Comparison of ENCODE assay signal across 13 mouse cellular contexts in the genomic region with DNA sequence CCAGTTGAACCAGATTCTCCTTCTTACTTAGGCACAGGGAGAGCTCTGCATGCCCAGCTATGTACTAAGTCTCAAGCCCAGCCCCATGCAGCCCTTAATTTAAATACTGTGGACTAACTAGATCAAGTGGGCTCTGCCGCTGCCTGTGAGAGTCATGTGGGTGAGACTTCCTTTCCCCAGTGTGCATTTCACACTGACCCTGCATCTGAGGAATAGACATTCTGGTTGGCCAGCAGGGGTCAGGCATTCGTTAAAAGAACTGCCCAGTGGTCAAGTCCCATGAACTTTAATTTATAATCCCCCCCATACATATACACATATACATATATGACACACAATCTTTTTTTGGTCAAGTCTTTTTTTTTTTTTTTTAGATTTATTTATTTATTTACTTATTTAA. TPM values are rescaled to one million over a fixed set of nuclear protein-coding genes. Genes with fewer than 3 reads are reported as not detected.
DNase-seq lines count a peak whose midpoint lies in the region; ATAC-seq and TF ChIP-seq lines count a peak whose summit lies in the region.
"Had no signal": no experiment of that assay in that cellular context is flagged by ENCODE, and none has a peak within 500 bp of the region (broad histone marks: within the 10 kb centered on the region; RNA-seq: fewer than 3 reads in every experiment).

No protein-coding gene starts in this region.

- H3K4me2 ChIP-seq in heart, embryonic 15.5 days = no peak overlapping the region

- no peaks in the 10 kb centered on the region for H3K36me3 ChIP-seq in heart, embryonic 15.5 days
- 0 out of 2 replicates have a peak, but pooled peaks cover 2% of the 10 kb centered on the region for H3K36me3 ChIP-seq in splenic B cell, adult 2 months (ENCODE audit: control insufficient read depth, insufficient read depth, low read length, poor library complexity, severe bottlenecking)

- H3K4me1 ChIP-seq in heart, embryonic 15.5 days (replicated peaks) = peaks cover 31% of the 10 kb centered on the region
- peaks cover 6% of the 10 kb centered on the region; the same call in 1 of the 2 replicates for H3K4me1 ChIP-seq in lung, adult 2 months (ENCODE audit: control insufficient read depth, insufficient read depth, low read length)

- H3K27me3 ChIP-seq in heart, embryonic 15.5 days = no peaks in the 10 kb centered on the region
- no peaks in the 10 kb centered on the region for H3K27me3 ChIP-seq in splenic B cell, adult 2 months (ENCODE audit: control insufficient read depth, insufficient read depth, low read length, poor library complexity, severe bottlenecking)

- no peak for TF ChIP-seq POLR2A in lung, adult 2 months (IDR thresholded peaks at IDR 0.05; ENCODE audit: borderline replicate concordance, extremely low read depth, low read depth, low read length)

- H3K9ac ChIP-seq in heart, embryonic 15.5 days = no peak overlapping the region
- H3K9ac ChIP-seq: liver, embryonic 14.5 days had no signal

- no peaks in the 10 kb centered on the region for H3K9me3 ChIP-seq in heart, embryonic 15.5 days (replicated peaks)

- intact Hi-C loops in heart, postnatal 25 days (cut with DNase I) = no loop called here

- H3K27ac ChIP-seq in heart, embryonic 15.5 days = no peak overlapping the region
- H3K27ac ChIP-seq: liver, embryonic 14.5 days had no signal

- DNase-seq in heart, postnatal 25 days (ENCODE audit: low spot score) = no peak
- no peak for DNase-seq in lung, adult 2 months
- DNase-seq in lung, postnatal 25 days (ENCODE audit: low spot score) = no peak
- peak; percentile 26 for DNase-seq in embryo, embryonic 11 days
- peak; percentile 34 for DNase-seq in splenic B cell, adult 2 months (ENCODE audit: low read depth, low spot score)
- no peak for DNase-seq in adrenal gland, adult (ENCODE audit: inconsistent age in 2 of 2, low spot score in 1 of 2)
- DNase-seq: cerebellum, adult 9-10 months; spleen, adult 18-20 months had no signal

- H3K4me3 ChIP-seq in heart, embryonic 15.5 days = no peak overlapping the region
- no peak overlapping the region for H3K4me3 ChIP-seq in lung, adult 2 months (replicated peaks; ENCODE audit: extremely low read depth, low read depth, low read length)

- 47% methylated on average over 2 of the region's 2 CpGs for WGBS in heart, embryonic 15.5 days
- WGBS in lung, adult 2 months = 31% methylated on average over 2 of the region's 2 CpGs

- TF ChIP-seq CTCF in lung, adult 2 months (IDR thresholded peaks at IDR 0.05; ENCODE audit: insufficient read depth, low read length) = 0 out of 2 replicates have a peak, but pooled peaks have one; percentile 22

- ATAC-seq in heart, embryonic 15.5 days (replicated peaks; ENCODE audit: insufficient number of reproducible peaks, insufficient read depth, low FRiP score, low read depth) = peak; percentile 21; the same call in 1 of the 2 replicates
- no peak for ATAC-seq in inflammation-experienced regulatory T-cells, adult 6 months
- ATAC-seq: CD4-positive, CD25-positive, alpha-beta regulatory T cell, adult 4 months; intestine, embryonic 16.5 days had no signal

RNA-seq across cellular contexts. Expression of a gene that starts 15.7 kb away (rescaled TPM):
- 23.9 and 26.6 TPM in 2 replicates for polyA plus RNA-seq in heart, embryonic 15.5 days (2015; fragmentation: Nextera tagmentation; extraction: Ambion mirVana)
- 10 to 100 TPM; 15.5 to 16.5 TPM for total RNA-seq in heart, postnatal 25 days (2021)
- 18.0 and 19.8 TPM in 2 replicates for polyA plus RNA-seq in lung, adult 2 months (2012; rRNA removed)
- 1 to 10 TPM; 1.9 to 5.7 (median 3.7) TPM for polyA plus RNA-seq in inflammation-experienced regulatory T-cells, adult 6 months (2017; shearing (Covaris generic))

Comparison
In these comparisons a context has a peak if more than half of its experiments do, and no peak if none do; other contexts are left out.
1. DNase-seq: peak in embryo, embryonic 11 days (single experiment) and splenic B cell, adult 2 months (single experiment); none in heart, postnatal 25 days (single experiment), lung, adult 2 months (single experiment), lung, postnatal 25 days (single experiment) and adrenal gland, adult (0 of 2).